ENCODE assay signal across 20 mouse cellular contexts in genomic region chr2:48098287-48098686, GRCm38 (mm10).
DNase-seq lines count a peak whose midpoint lies in the region; ATAC-seq and TF ChIP-seq lines count a peak whose summit lies in the region.
"Had no signal": no experiment of that assay in that cellular context is flagged by ENCODE, and none has a peak within 500 bp of the region (broad histone marks: within the 10 kb centered on the region; RNA-seq: fewer than 3 reads in every experiment).

No protein-coding gene starts in this region.

- no peak for ATAC-seq in forebrain, embryonic 13.5 days
- no peak for ATAC-seq in forebrain, postnatal 0 days
- peak; percentile 46; the same call in 1 of the 2 replicates for ATAC-seq in hindbrain, embryonic 13.5 days (ENCODE audit: low FRiP score)
- no peak for ATAC-seq in hindbrain, postnatal 0 days
- ATAC-seq in midbrain, embryonic 15.5 days (replicated peaks): peak; percentile 39; the same call in 1 of the 2 replicates
- ATAC-seq in midbrain, embryonic 14.5 days (ENCODE audit: low FRiP score, low TSS enrichment): no peak
- ATAC-seq: activated CD4-positive, CD25-positive, alpha-beta regulatory T cell, adult 4 months; inflammation-experienced regulatory T-cells, adult 6 months; intestine, postnatal 0 days; Patski had no signal

- H3K9me3 ChIP-seq in forebrain, embryonic 13.5 days (replicated peaks): no peaks in the 10 kb centered on the region
- H3K9me3 ChIP-seq in forebrain, postnatal 0 days (ENCODE audit: low read length): no peaks in the 10 kb centered on the region
- H3K9me3 ChIP-seq in hindbrain, embryonic 13.5 days: no peaks in the 10 kb centered on the region
- H3K9me3 ChIP-seq in hindbrain, postnatal 0 days (ENCODE audit: low read length): no peaks in the 10 kb centered on the region
- no peaks in the 10 kb centered on the region for H3K9me3 ChIP-seq in midbrain, embryonic 15.5 days
- H3K9me3 ChIP-seq in midbrain, embryonic 14.5 days (ENCODE audit: control insufficient read depth, low read length): no peaks in the 10 kb centered on the region
- H3K9me3 ChIP-seq: embryonic facial prominence, embryonic 12.5 days; heart, embryonic 10.5 days; hindbrain, embryonic 12.5 days had no signal

- H3K9ac ChIP-seq in forebrain, embryonic 13.5 days: no peak overlapping the region
- H3K9ac ChIP-seq in forebrain, postnatal 0 days: no peak overlapping the region
- no peak overlapping the region for H3K9ac ChIP-seq in hindbrain, embryonic 13.5 days
- H3K9ac ChIP-seq in hindbrain, postnatal 0 days (replicated peaks; ENCODE audit: low read length): no peak overlapping the region
- no peak overlapping the region for H3K9ac ChIP-seq in midbrain, embryonic 15.5 days
- H3K9ac ChIP-seq in midbrain, embryonic 14.5 days (replicated peaks; ENCODE audit: low read length): no peak overlapping the region
- H3K9ac ChIP-seq: embryonic facial prominence, embryonic 12.5 days; hindbrain, embryonic 12.5 days had no signal

- WGBS in forebrain, embryonic 13.5 days: 57% methylated on average over 1 of the region's 1 CpGs
- 32% methylated on average over 1 of the region's 1 CpGs for WGBS in forebrain, postnatal 0 days
- WGBS in hindbrain, embryonic 13.5 days: 76% methylated on average over 1 of the region's 1 CpGs
- 67% methylated on average over 1 of the region's 1 CpGs for WGBS in hindbrain, postnatal 0 days
- WGBS in midbrain, embryonic 15.5 days: 67% methylated on average over 1 of the region's 1 CpGs
- 58% methylated on average over 1 of the region's 1 CpGs for WGBS in midbrain, embryonic 14.5 days

- no peaks in the 10 kb centered on the region for H3K36me3 ChIP-seq in forebrain, embryonic 13.5 days (ENCODE audit: poor library complexity, severe bottlenecking)
- H3K36me3 ChIP-seq in forebrain, postnatal 0 days (ENCODE audit: insufficient read depth): no peaks in the 10 kb centered on the region
- no peaks in the 10 kb centered on the region for H3K36me3 ChIP-seq in hindbrain, embryonic 13.5 days
- no peaks in the 10 kb centered on the region for H3K36me3 ChIP-seq in hindbrain, postnatal 0 days (ENCODE audit: insufficient read depth, low read length)
- no peaks in the 10 kb centered on the region for H3K36me3 ChIP-seq in midbrain, embryonic 15.5 days (replicated peaks)
- no peaks in the 10 kb centered on the region for H3K36me3 ChIP-seq in midbrain, embryonic 14.5 days (ENCODE audit: control insufficient read depth, insufficient read depth, low read length)
- H3K36me3 ChIP-seq: embryonic facial prominence, embryonic 12.5 days; heart, embryonic 10.5 days; hindbrain, embryonic 12.5 days had no signal

- H3K4me1 ChIP-seq in forebrain, embryonic 13.5 days: peaks cover 20% of the 10 kb centered on the region
- H3K4me1 ChIP-seq in forebrain, postnatal 0 days (ENCODE audit: insufficient read depth): peaks cover 11% of the 10 kb centered on the region
- peaks cover 17% of the 10 kb centered on the region for H3K4me1 ChIP-seq in hindbrain, embryonic 13.5 days (replicated peaks)
- peaks cover 10% of the 10 kb centered on the region; the same call in 1 of the 2 replicates for H3K4me1 ChIP-seq in hindbrain, postnatal 0 days (ENCODE audit: insufficient read depth, low read length)
- peaks cover 14% of the 10 kb centered on the region for H3K4me1 ChIP-seq in midbrain, embryonic 15.5 days
- 0 out of 2 replicates have a peak, but pooled peaks cover 6% of the 10 kb centered on the region for H3K4me1 ChIP-seq in midbrain, embryonic 14.5 days (ENCODE audit: control insufficient read depth, insufficient read depth, low read length)
- H3K4me1 ChIP-seq: heart, embryonic 10.5 days had no signal

- TF ChIP-seq POLR2A in brain, embryonic 14.5 days (IDR thresholded peaks at IDR 0.05; ENCODE audit: borderline replicate concordance, extremely low read depth, insufficient read depth, insufficient read length, poor library complexity, severe bottlenecking): no peak

- H3K27me3 ChIP-seq in forebrain, embryonic 13.5 days: no peaks in the 10 kb centered on the region
- H3K27me3 ChIP-seq in forebrain, postnatal 0 days (ENCODE audit: insufficient read depth, low read length): no peaks in the 10 kb centered on the region
- H3K27me3 ChIP-seq in hindbrain, embryonic 13.5 days: no peaks in the 10 kb centered on the region
- no peaks in the 10 kb centered on the region for H3K27me3 ChIP-seq in hindbrain, postnatal 0 days (ENCODE audit: insufficient read depth, low read length)
- no peaks in the 10 kb centered on the region for H3K27me3 ChIP-seq in midbrain, embryonic 15.5 days (replicated peaks)
- no peaks in the 10 kb centered on the region for H3K27me3 ChIP-seq in midbrain, embryonic 14.5 days (ENCODE audit: control insufficient read depth, insufficient read depth, low read length)
- H3K27me3 ChIP-seq: CH12.LX; embryonic facial prominence, embryonic 12.5 days; hindbrain, embryonic 12.5 days had no signal

- H3K27ac ChIP-seq in forebrain, embryonic 13.5 days: peak overlapping the region; percentile 54; the same call in 1 of the 2 replicates
- no peak overlapping the region for H3K27ac ChIP-seq in forebrain, postnatal 0 days (ENCODE audit: low read depth, low read length)
- no peak overlapping the region for H3K27ac ChIP-seq in hindbrain, embryonic 13.5 days
- no peak overlapping the region for H3K27ac ChIP-seq in hindbrain, postnatal 0 days
- H3K27ac ChIP-seq in midbrain, embryonic 15.5 days: no peak overlapping the region
- no peak overlapping the region for H3K27ac ChIP-seq in midbrain, embryonic 14.5 days (replicated peaks; ENCODE audit: low read depth, low read length)
- H3K27ac ChIP-seq: embryonic facial prominence, embryonic 12.5 days; heart, embryonic 10.5 days; hindbrain, embryonic 12.5 days had no signal

- no peak for TF ChIP-seq CTCF in forebrain, postnatal 0 days (IDR thresholded peaks at IDR 0.05; ENCODE audit: low read depth)
- TF ChIP-seq CTCF in hindbrain, postnatal 0 days (IDR thresholded peaks at IDR 0.05; ENCODE audit: low read depth): no peak
- TF ChIP-seq CTCF in brain, embryonic 14.5 days (IDR thresholded peaks at IDR 0.05; ENCODE audit: borderline replicate concordance, extremely low read depth, insufficient read depth, insufficient read length): no peak

- DNase-seq in forebrain, postnatal 0 days: no peak
- DNase-seq in hindbrain, postnatal 0 days (ENCODE audit: low spot score): no peak
- no peak for DNase-seq in midbrain, embryonic 14.5 days
- peak; percentile 35 for DNase-seq in brain, embryonic 14.5 days (ENCODE audit: low read depth)
- DNase-seq: adrenal gland, postnatal 14 days; gastrocnemius, postnatal 10 days; heart, adult 18-20 months; heart, postnatal 10 days; heart, postnatal 4 days had no signal

- no peak overlapping the region for H3K4me2 ChIP-seq in forebrain, embryonic 13.5 days
- H3K4me2 ChIP-seq in forebrain, postnatal 0 days (ENCODE audit: low read depth): no peak overlapping the region
- no peak overlapping the region for H3K4me2 ChIP-seq in hindbrain, embryonic 13.5 days
- no peak overlapping the region for H3K4me2 ChIP-seq in hindbrain, postnatal 0 days (ENCODE audit: low read depth, low read length)
- no peak overlapping the region for H3K4me2 ChIP-seq in midbrain, embryonic 15.5 days
- no peak overlapping the region for H3K4me2 ChIP-seq in midbrain, embryonic 14.5 days (ENCODE audit: low read length)
- H3K4me2 ChIP-seq: embryonic facial prominence, embryonic 12.5 days; hindbrain, embryonic 12.5 days had no signal

- no peak overlapping the region for H3K4me3 ChIP-seq in forebrain, embryonic 13.5 days
- H3K4me3 ChIP-seq in forebrain, postnatal 0 days (ENCODE audit: low read depth, low read length): no peak overlapping the region
- no peak overlapping the region for H3K4me3 ChIP-seq in hindbrain, embryonic 13.5 days
- no peak overlapping the region for H3K4me3 ChIP-seq in hindbrain, postnatal 0 days (ENCODE audit: low read length)
- no peak overlapping the region for H3K4me3 ChIP-seq in midbrain, embryonic 15.5 days
- no peak overlapping the region for H3K4me3 ChIP-seq in midbrain, embryonic 14.5 days (replicated peaks; ENCODE audit: low read depth, low read length)
- H3K4me3 ChIP-seq: embryonic facial prominence, embryonic 12.5 days; heart, embryonic 10.5 days; hindbrain, embryonic 12.5 days had no signal

Comparison
In these comparisons a context has a peak if more than half of its experiments do, and no peak if none do; other contexts are left out.
1. ATAC-seq: peak in hindbrain, embryonic 13.5 days (single experiment) and midbrain, embryonic 15.5 days (single experiment); none in forebrain, embryonic 13.5 days (single experiment), forebrain, postnatal 0 days (single experiment), hindbrain, postnatal 0 days (single experiment) and midbrain, embryonic 14.5 days (single experiment).